Mouse (Mus musculus) neutrophil, adult 83 days (primary cell): ENCODE measurements around the gene Drc7. TPM values are rescaled to one million over a fixed set of nuclear protein-coding genes. Genes with fewer than 3 reads are reported as not detected.

Experiments used
- total RNA-seq, 2 experiments: library from RNA; stranded (reverse); gene quantifications; one replicate each; pipeline ENCODE4 v1.2.4; 2023

Gene Drc7
- total RNA-seq, result under 1 TPM; 0.57 TPM

DNA sequence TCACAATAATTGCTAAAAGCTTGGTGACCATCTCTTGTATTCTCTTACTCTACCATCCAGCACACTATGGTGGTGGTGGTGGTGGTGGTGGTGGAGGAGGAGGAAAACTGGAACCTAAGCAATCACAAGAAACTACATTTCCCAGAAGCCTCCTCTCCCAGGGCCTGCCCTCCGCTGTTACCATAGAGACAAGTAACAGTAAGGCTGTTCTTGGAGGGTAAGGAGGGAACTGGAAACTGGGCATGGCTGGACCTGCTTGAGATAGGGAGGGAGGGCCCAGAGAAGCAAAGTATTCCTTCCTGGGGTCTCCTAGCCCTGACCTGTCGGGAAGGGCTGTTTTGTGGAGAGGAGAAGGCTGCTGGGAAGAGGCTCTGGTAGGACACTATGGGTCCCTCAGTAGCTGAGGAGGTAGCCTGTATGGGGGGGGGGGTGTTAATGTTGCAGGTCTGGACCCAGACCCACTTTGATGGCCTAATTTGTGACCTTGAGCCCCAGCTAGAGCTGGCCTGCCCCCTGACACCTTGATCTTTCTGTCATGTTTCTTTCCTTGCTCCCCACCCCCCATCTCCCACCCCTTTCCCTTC, at the start of gene Drc7:
Gene Drc7, plus strand, starts transcription at position 177 of the 584 bp plus-strand sequence.

GRCm38 (mm10) chr8:95017451-95017850, 37.5 kb upstream of the Drc7 start, which contains the start of gene Adgrg3:
Adgrg3 (plus strand) TSS chr8:95017692.

DNA sequence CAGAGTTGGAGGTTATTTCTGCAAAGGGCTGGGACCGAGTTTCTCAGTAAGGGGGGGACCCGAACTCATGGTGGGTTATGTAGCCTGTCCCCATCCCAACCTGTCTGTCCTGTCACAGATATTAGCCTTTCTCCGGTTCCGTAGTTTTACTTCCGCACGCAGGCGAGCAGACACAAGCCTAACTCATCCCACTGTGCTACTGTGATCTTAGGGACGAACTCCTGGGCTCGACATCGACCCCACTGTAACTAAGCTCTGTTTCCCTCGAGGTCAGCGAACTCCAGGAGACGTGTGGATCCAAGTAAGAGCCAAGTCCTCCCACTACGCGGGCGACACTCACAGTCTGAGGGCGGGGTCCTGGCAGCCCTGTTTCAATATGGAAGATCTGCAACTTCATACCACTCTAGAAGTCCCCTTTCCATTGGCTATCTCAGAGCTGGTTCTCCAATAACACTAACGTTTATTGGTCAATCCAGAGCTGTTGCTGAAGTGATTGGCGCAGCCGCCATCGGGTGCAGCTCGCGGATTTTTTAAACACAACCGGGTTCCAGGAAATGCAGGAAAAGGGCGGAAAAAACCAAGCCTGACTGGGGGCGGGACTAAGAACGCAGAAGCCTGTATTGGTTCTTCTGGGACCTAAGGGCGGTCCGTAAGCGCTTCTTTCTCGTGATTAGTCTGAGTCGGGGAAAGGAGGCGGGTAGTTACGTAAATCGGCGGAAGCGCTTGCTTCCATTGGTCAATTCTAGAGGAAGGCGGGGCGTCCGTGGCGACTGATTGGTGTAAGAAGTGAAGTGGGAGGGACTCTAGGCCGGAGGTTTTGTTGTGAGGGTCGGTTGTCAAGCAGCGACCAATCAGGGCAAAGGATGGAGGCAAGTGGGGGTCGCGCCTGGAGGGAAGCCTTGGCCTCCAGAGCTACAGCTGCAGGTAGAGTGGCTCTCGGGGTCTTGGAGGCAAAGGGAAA, 25.8 kb downstream of the Drc7 start, which contains the start of gene Katnb1:
Gene Katnb1, plus strand, starts transcription at position 806 of the 961 bp plus-strand sequence.

Other genes with a start within 250 kb of the Drc7 start
- not detected for gene Ccl17, start 244.7 kb upstream of the Drc7 start, total RNA-seq
- gene Coq9, start 216.8 kb upstream of the Drc7 start, total RNA-seq, result 10 to 100 TPM; 24.5 to 27.2 TPM
- gene Ciapin1, start 216.7 kb upstream of the Drc7 start, total RNA-seq, result 10 to 100 TPM; 39.1 to 42.8 TPM
- 10 to 100 TPM; 37.8 to 39.3 TPM for gene Polr2c, start 197.7 kb upstream of the Drc7 start, total RNA-seq
- 1 to 10 TPM; 1.2 to 1.3 TPM for gene Dok4, start 178.8 kb upstream of the Drc7 start, total RNA-seq
- gene Ccdc102a, start 137.0 kb upstream of the Drc7 start, total RNA-seq, result 1 to 10 TPM; 3.7 to 4.7 TPM
- gene Adgrg5, start 131.4 kb upstream of the Drc7 start, total RNA-seq, result 10 to 100 TPM; 14.8 to 23.2 TPM
- 10 to 100 TPM; 10.2 to 15.0 TPM for gene Adgrg1, start 80.4 kb upstream of the Drc7 start, total RNA-seq
- 100 to 1,000 TPM; 129 to 142 TPM for gene Adgrg3, start 37.4 kb upstream of the Drc7 start, total RNA-seq
- gene Katnb1, start 26.1 kb downstream of the Drc7 start, total RNA-seq, result 10 to 100 TPM; 17.5 to 18.1 TPM
- 10 to 100 TPM; 22.2 to 23.4 TPM for gene Kifc3, start 147.7 kb downstream of the Drc7 start, total RNA-seq